In genomic region chr17:28141205-28141650, GRCm38 (mm10) we compare ENCODE assay signal across 10 mouse cellular contexts. TPM values are rescaled to one million over a fixed set of nuclear protein-coding genes. Genes with fewer than 3 reads are reported as not detected.
DNase-seq lines count a peak whose midpoint lies in the region; ATAC-seq and TF ChIP-seq lines count a peak whose summit lies in the region.
"Had no signal": no experiment of that assay in that cellular context is flagged by ENCODE, and none has a peak within 500 bp of the region (broad histone marks: within the 10 kb centered on the region; RNA-seq: fewer than 3 reads in every experiment).

No protein-coding gene starts in this region.

- H3K9ac ChIP-seq in ES-Bruce4 (ENCODE audit: low read depth, poor library complexity, severe bottlenecking) = peak overlapping the region; percentile 84
- no peak overlapping the region for H3K9ac ChIP-seq in liver, postnatal 0 days (replicated peaks)

- H3K9me3 ChIP-seq in ES-Bruce4 (replicated peaks; ENCODE audit: control insufficient read depth, insufficient read depth, low read length, poor library complexity, severe bottlenecking) = no peaks in the 10 kb centered on the region
- H3K9me3 ChIP-seq in hindbrain, embryonic 10.5 days = no peaks in the 10 kb centered on the region
- no peaks in the 10 kb centered on the region for H3K9me3 ChIP-seq in liver, postnatal 0 days (ENCODE audit: low read length)

- WGBS in hindbrain, embryonic 10.5 days = under 1% methylated on average over 15 of the region's 15 CpGs
- WGBS in liver, postnatal 0 days (ENCODE audit: insufficient replicate concordance) = 6% methylated on average over 15 of the region's 15 CpGs

- DNase-seq in embryo, embryonic 10.5 days (ENCODE audit: low spot score) = peak; percentile 65
- DNase-seq in embryo, embryonic 10 days (ENCODE audit: low spot score) = no peak
- DNase-seq in hindbrain, embryonic 10.5 days (ENCODE audit: low spot score) = no peak
- DNase-seq in liver, postnatal 0 days = no peak
- no peak for DNase-seq in left cerebral cortex, adult 8-10 months (ENCODE audit: low spot score in 2 of 2)
- no peak for DNase-seq in layer of hippocampus, adult 11-12 months (ENCODE audit: low spot score)
- DNase-seq in left cerebral cortex, postnatal 36 days (ENCODE audit: low spot score in 2 of 2) = no peak
- DNase-seq: kidney, adult 18-20 months had no signal

- TF ChIP-seq CTCF in ES-Bruce4 (IDR thresholded peaks at IDR 0.05; ENCODE audit: low read depth, low read length) = no peak
- no peak for TF ChIP-seq CTCF in liver, postnatal 0 days (IDR thresholded peaks at IDR 0.05; ENCODE audit: low read depth)

- H3K4me1 ChIP-seq in ES-Bruce4 (ENCODE audit: control insufficient read depth, insufficient read depth, low read length) = peaks cover 15% of the 10 kb centered on the region
- H3K4me1 ChIP-seq in hindbrain, embryonic 10.5 days (replicated peaks) = peaks cover 78% of the 10 kb centered on the region
- H3K4me1 ChIP-seq in liver, postnatal 0 days (ENCODE audit: insufficient read depth) = peaks cover 11% of the 10 kb centered on the region

- TF ChIP-seq POLR2A in ES-Bruce4 (IDR thresholded peaks at IDR 0.05; ENCODE audit: insufficient read depth, low read length) = no peak

- ATAC-seq in liver, postnatal 0 days = no peak

- H3K27ac ChIP-seq in ES-Bruce4 (ENCODE audit: insufficient read depth, low read length) = no peak overlapping the region
- peak overlapping the region; percentile 98 for H3K27ac ChIP-seq in hindbrain, embryonic 10.5 days
- H3K27ac ChIP-seq in liver, postnatal 0 days (ENCODE audit: low read depth) = no peak overlapping the region

- H3K4me3 ChIP-seq in ES-Bruce4 (ENCODE audit: low read depth, low read length) = peak overlapping the region; percentile 88
- peak overlapping the region; percentile 94 for H3K4me3 ChIP-seq in hindbrain, embryonic 10.5 days
- H3K4me3 ChIP-seq in liver, postnatal 0 days (ENCODE audit: low read depth, low read length) = peak overlapping the region; percentile 49; the same call in 1 of the 2 replicates
- H3K4me3 ChIP-seq: myocyte had no signal

- TF ChIP-seq EP300 in ES-Bruce4 (IDR thresholded peaks at IDR 0.05; ENCODE audit: insufficient read depth, low read depth, low read length) = no peak
- no peak for TF ChIP-seq EP300 in liver, postnatal 0 days (IDR thresholded peaks at IDR 0.05; ENCODE audit: low read depth)

- intact Hi-C loops in left cerebral cortex, postnatal 36 days (cut with DNase I) = no loop called here

- no peaks in the 10 kb centered on the region for H3K36me3 ChIP-seq in ES-Bruce4 (ENCODE audit: control insufficient read depth, insufficient read depth, low read length, poor library complexity, severe bottlenecking)
- no peaks in the 10 kb centered on the region for H3K36me3 ChIP-seq in hindbrain, embryonic 10.5 days
- no peaks in the 10 kb centered on the region for H3K36me3 ChIP-seq in liver, postnatal 0 days (replicated peaks; ENCODE audit: insufficient read depth, low read length)

- H3K27me3 ChIP-seq in ES-Bruce4 (ENCODE audit: control insufficient read depth, insufficient read depth, low read length, poor library complexity, severe bottlenecking) = no peaks in the 10 kb centered on the region
- peaks cover 68% of the 10 kb centered on the region for H3K27me3 ChIP-seq in hindbrain, embryonic 10.5 days (ENCODE audit: insufficient read depth, poor library complexity, severe bottlenecking)
- peaks cover 59% of the 10 kb centered on the region for H3K27me3 ChIP-seq in liver, postnatal 0 days (ENCODE audit: insufficient read depth, low read length)

- peak overlapping the region; percentile 82; the same call in 1 of the 2 replicates for H3K4me2 ChIP-seq in liver, postnatal 0 days (ENCODE audit: low read depth, low read length)

RNA-seq across cellular contexts. Expression of gene Scube3, which starts 0.7 kb away (rescaled TPM):
- 17.9 and 18.0 TPM in 2 replicates for polyA plus RNA-seq in ES-Bruce4 (2011; ENCODE audit: insufficient read depth, insufficient read length, low read depth, missing spikeins)
- polyA plus RNA-seq in hindbrain, embryonic 10.5 days (2016; fragmentation: Nextera tagmentation; extraction: Ambion mirVana) = 10.7 and 11.0 TPM in 2 replicates
- polyA plus RNA-seq in liver, postnatal 0 days (2015; fragmentation: Nextera tagmentation; extraction: Ambion mirVana) = 0.05 and 0.06 TPM in 2 replicates
- total RNA-seq in left cerebral cortex, adult 8-10 months (2022) = 1 to 10 TPM; 7.2 to 8.6 (median 7.7) TPM
- total RNA-seq in left cerebral cortex, postnatal 36 days (2021) = 1 to 10 TPM; 1.9 to 2.4 TPM

RNA-seq across cellular contexts. Expression of gene Zfp523, which starts 35.7 kb away (rescaled TPM):
- polyA plus RNA-seq in ES-Bruce4 (2011; ENCODE audit: insufficient read depth, insufficient read length, low read depth, missing spikeins) = 16.6 and 19.5 TPM in 2 replicates
- polyA plus RNA-seq in hindbrain, embryonic 10.5 days (2016; fragmentation: Nextera tagmentation; extraction: Ambion mirVana) = 36.1 and 39.8 TPM in 2 replicates
- 6.1 and 6.2 TPM in 2 replicates for polyA plus RNA-seq in liver, postnatal 0 days (2015; fragmentation: Nextera tagmentation; extraction: Ambion mirVana)
- total RNA-seq in left cerebral cortex, adult 8-10 months (2022) = 100 to 1,000 TPM in 3 of 4 experiments, 10 to 100 TPM in 1; 97.7 to 106 (median 102) TPM
- 100 to 1,000 TPM; 102 to 116 TPM for total RNA-seq in left cerebral cortex, postnatal 36 days (2021)

Comparison
In these comparisons a context has a peak if more than half of its experiments do, and no peak if none do; other contexts are left out.
1. RNA of gene Scube3, which starts 0.7 kb away (polyA plus RNA-seq): 17.9 to 18.0 TPM in ES-Bruce4 and 10.7 to 11.0 TPM in hindbrain, embryonic 10.5 days; 0.05 to 0.06 TPM in liver, postnatal 0 days; every median in the first group is over 10 times any median in the second.
2. Peak in every context shown above with its lines, with median percentiles within 50 percentile points of each other: H3K4me3 ChIP-seq.